Mouse (Mus musculus) kidney, postnatal 14 days (tissue): Measurements from ENCODE around the gene Ank2.
"Not testable (repeated sequence)": the region's sequence is repeated elsewhere in the genome, so short reads cannot be mapped to it uniquely, and the experiment has no call there.

ENCODE experiments used
- DNase-seq: peaks from one replicate; pipeline ENCODE4 v3.0.0; 2022; ENCODE audit warnings: mixed read lengths

The Ank2 gene

GRCm38 (mm10) chr3:127408684-127409550 lies 90.2 kb downstream of the Ank2 start:
- peak; percentile 36 for DNase-seq

- no peak for DNase-seq
These were observed 91.1 kb downstream of the Ank2 start for GRCm38 (mm10) chr3:127407868-127408574.

- DNase-seq = no peak
These were observed 92.3 kb downstream of the Ank2 start for GRCm38 (mm10) chr3:127406883-127407282.

- no peak for DNase-seq
These were observed 94.8 kb downstream of the Ank2 start for GRCm38 (mm10) chr3:127404371-127404770.

GRCm38 (mm10) chr3:127400976-127401375 lies 98.2 kb downstream of the Ank2 start:
- DNase-seq = no peak

GRCm38 (mm10) chr3:127400468-127400867 lies 98.7 kb downstream of the Ank2 start:
- DNase-seq = not testable (repeated sequence)

GRCm38 (mm10) chr3:127397774-127398173 lies 101.4 kb downstream of the Ank2 start:
- DNase-seq = no peak

- no peak for DNase-seq
These were observed 103.9 kb downstream of the Ank2 start for GRCm38 (mm10) chr3:127395202-127395601.

- no peak for DNase-seq
These were observed 112.1 kb downstream of the Ank2 start for GRCm38 (mm10) chr3:127387016-127387517.

GRCm38 (mm10) chr3:127383231-127383630 lies 115.9 kb downstream of the Ank2 start:
- DNase-seq = no peak

- DNase-seq = no peak
These were observed 122.2 kb downstream of the Ank2 start for GRCm38 (mm10) chr3:127376901-127377460.

GRCm38 (mm10) chr3:127375956-127376660 lies 123.0 kb downstream of the Ank2 start:
- no peak for DNase-seq

GRCm38 (mm10) chr3:127374190-127374710 lies 124.9 kb downstream of the Ank2 start:
- DNase-seq = no peak

- DNase-seq = no peak
These were observed 127.4 kb downstream of the Ank2 start for GRCm38 (mm10) chr3:127371774-127372173.

- no peak for DNase-seq
These were observed 129.6 kb downstream of the Ank2 start for GRCm38 (mm10) chr3:127369529-127369928.

- DNase-seq = no peak
These were observed 131.7 kb downstream of the Ank2 start for GRCm38 (mm10) chr3:127367450-127367849.

- no peak for DNase-seq
These were observed 135.6 kb downstream of the Ank2 start for GRCm38 (mm10) chr3:127363512-127363911.

- no peak for DNase-seq
These were observed 136.3 kb downstream of the Ank2 start for GRCm38 (mm10) chr3:127362611-127363393.

- no peak for DNase-seq
These were observed 137.3 kb downstream of the Ank2 start for GRCm38 (mm10) chr3:127361846-127362245.

- DNase-seq = no peak
These were observed 137.8 kb downstream of the Ank2 start for GRCm38 (mm10) chr3:127361384-127361783.

GRCm38 (mm10) chr3:127355252-127355651 lies 143.9 kb downstream of the Ank2 start:
- DNase-seq = no peak
